Mouse (Mus musculus) left cerebral cortex, postnatal 10 days (tissue): Measurements from ENCODE around the gene Prtg. TPM values are rescaled to one million over a fixed set of nuclear protein-coding genes. Genes with fewer than 3 reads are reported as not detected.

Experiments
- DNase-seq, 2 experiments: peaks; one replicate each; pipeline ENCODE4 v3.0.0; 2021 to 2022; ENCODE audit warnings: low spot score in 2 of 2, mixed read lengths in 1 of 2; ENCODE audit errors: extremely low spot score in 1 of 2
- intact Hi-C: fragments of 180-260 bp; cut with DNase I; formaldehyde crosslinking; loops from one replicate; pipeline ENCODE4 v1.15.1; 2025
- total RNA-seq, 2 experiments: library from RNA; stranded (reverse); gene quantifications; 2 replicates each; pipeline ENCODE4 v1.2.3; 2021

Gene Prtg
- total RNA-seq, 2 experiments from 2014 or later = 0.63 to 0.66 TPM

- no peak for DNase-seq
- intact Hi-C loops = no loop called here
These were observed 136.8 kb downstream of the Prtg start for GRCm38 (mm10) chr9:72943424-72943823.

DNA sequence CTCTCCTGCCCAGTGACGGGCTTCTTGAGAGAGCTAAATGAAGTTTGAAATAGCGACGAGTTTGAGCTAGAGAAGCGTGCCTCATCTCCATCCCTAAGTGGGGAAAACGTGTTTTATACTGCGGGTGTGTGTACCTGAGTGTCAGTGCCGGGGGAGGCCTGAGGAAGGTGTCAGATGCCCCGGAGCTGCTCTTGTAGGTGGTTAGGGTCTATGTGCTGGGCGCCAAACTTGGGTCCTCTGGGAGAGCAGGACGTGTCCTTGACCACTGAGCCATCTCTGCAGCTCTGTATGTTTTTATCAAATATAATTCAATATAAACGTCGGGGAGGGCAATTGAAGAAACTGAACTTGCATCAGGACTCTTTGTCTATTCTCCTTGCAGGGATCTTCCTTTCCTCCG, 137.6 kb downstream of the Prtg start:
- no peak for DNase-seq
- intact Hi-C loops = no loop called here

DNA sequence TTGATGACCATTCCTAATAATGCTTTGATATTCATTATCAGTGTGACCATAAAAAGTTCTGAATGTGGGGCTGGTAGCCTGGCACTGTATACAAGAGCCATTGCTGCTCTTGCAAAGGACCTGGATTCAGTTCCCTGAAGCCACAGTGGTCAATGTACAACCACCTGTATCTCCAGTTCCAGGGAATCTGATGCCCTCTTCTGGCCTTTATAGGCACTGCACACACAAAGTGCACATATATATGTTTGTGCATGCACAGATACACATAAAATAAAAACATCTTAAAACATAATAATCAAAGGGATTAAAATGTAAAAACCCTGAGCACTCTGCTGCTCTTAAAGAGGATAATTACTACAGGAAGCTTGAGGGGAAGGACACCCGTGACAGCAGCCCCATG, 140.3 kb downstream of the Prtg start:
- DNase-seq = no peak
- intact Hi-C loops = no loop called here

- no peak for DNase-seq
- intact Hi-C loops = no loop called here
These were observed 142.9 kb downstream of the Prtg start for GRCm38 (mm10) chr9:72949572-72949971.

GRCm38 (mm10) chr9:72954746-72955145, 148.1 kb downstream of the Prtg start:
- intact Hi-C loops = loop anchor here (5.0 kb wide), 1 partner anchor 62 kb away; no protein-coding TSS in a partner anchor
- DNase-seq = no peak

DNA sequence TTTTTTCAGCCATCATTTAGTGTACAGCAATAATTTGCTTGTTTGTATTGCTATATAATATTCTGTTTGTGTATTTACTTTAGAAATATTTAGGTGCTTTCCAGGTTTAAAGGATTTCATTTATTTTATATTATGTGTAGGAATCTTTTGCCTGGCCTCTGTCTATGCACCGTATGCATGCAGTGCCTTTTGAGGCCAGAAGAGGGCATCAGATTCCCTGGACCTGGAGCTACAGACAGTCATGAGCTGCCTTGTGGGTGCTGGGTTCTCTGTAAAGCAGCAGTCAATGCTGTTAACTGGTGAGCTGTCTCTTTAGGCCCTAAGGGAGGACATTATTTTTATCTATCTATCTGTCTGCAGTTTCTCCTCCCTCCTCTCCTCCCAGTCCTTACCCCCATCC, 148.9 kb downstream of the Prtg start:
- intact Hi-C loops = no loop called here
- DNase-seq = no peak

DNA sequence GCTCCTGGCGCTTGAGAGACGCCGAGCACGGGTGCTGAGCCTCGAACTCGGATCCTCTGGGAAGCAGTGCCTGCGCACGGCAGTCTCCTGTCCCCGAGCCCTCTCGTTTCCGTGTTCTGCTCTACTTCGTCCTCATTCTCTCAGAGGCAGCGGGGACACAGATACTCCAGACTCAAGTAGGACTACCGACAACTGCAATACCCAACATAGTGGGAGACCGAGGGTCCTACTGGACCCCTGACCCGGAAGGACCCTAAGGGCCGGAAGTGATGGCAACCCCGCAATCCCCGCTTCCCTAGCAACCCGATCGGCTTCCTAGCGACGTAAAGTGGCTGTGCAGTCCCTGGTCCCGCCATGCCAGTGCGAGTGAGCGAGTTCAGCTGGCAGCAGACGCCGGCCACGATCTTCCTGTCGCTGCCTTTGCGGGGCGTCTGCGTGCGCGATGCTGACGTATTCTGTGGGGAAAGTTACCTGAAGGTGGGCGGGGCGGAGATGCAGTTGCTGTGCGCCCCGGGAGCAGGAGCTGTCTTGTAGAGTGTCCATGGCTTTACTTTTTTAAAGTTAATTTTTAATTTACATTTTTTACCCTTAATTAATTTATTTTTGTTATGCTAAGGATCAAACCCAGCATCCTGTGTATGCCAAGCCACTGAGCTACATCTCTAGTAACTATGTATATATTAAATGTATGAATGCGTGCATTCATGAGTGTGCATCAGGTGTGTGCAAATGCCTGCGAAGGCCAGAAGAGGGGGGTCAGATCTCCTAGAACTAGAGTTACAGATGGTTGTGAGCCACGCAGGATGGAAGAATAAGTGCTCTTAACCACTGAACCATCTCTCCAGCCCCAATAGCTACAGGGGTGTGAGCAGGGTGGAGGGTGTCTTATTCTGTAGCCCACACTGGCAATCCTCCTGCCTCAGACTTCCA, 152.1 kb downstream of the Prtg start, which contains the start of the genes Dyx1c1 and Gm44503:
Dyx1c1 (plus strand) TSS at position 265 of the 930 bp plus-strand sequence.
Gm44503 (plus strand) TSS at position 332 of the 930 bp plus-strand sequence.
- DNase-seq = peak; percentile 75 to 89
- intact Hi-C loops = no loop called here

DNA sequence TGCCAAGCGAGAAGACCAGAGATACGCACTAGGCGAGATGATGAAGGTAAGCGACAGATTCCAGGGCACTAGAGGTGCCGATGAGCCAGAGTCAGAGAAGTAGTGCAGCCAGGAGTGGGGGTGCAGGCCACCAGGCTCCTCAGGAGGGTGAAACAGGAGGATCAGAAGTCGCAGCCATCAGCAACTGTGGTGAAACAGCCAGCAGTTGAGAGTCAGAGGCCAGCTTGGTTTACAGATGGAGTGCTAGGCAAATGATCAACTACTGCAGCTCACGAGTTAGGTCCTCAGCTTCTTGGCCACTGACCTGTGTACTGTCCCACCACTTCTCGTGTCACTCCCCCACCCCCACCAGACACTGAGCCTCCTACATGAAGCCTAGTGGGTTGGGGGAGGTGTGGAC, 154.7 kb downstream of the Prtg start:
- intact Hi-C loops = no loop called here
- DNase-seq = no peak

GRCm38 (mm10) chr9:72961959-72962358, 155.3 kb downstream of the Prtg start:
- DNase-seq = no peak
- intact Hi-C loops = no loop called here

Other genes with a start within 250 kb of the Prtg start
- 100 to 1,000 TPM; 338 to 346 TPM for gene Nedd4, start 144.5 kb upstream of the Prtg start, total RNA-seq
- gene Pygo1, start 118.8 kb downstream of the Prtg start, total RNA-seq = 10 to 100 TPM; 13.9 to 14.1 TPM
- gene Dyx1c1, start 151.9 kb downstream of the Prtg start, total RNA-seq = 1 to 10 TPM; 2.0 TPM
- gene Gm44503, start 152.0 kb downstream of the Prtg start, total RNA-seq = not detected
- 1 to 10 TPM; 5.2 to 7.6 TPM for gene Ccpg1os, start 178.5 kb downstream of the Prtg start, total RNA-seq
- 10 to 100 TPM; 83.8 to 85.7 TPM for gene Ccpg1, start 178.6 kb downstream of the Prtg start, total RNA-seq
- 10 to 100 TPM; 15.0 to 16.6 TPM for gene Pigb, start 233.5 kb downstream of the Prtg start, total RNA-seq
- gene Rab27a, start 238.0 kb downstream of the Prtg start, total RNA-seq = 1 to 10 TPM; 5.5 to 7.1 TPM